Mouse (Mus musculus): ENCODE results near the gene Macc1. TPM values are rescaled to one million over a fixed set of nuclear protein-coding genes. Genes with fewer than 3 reads are reported as not detected.
"Not testable (repeated sequence)": the region's sequence is repeated elsewhere in the genome, so short reads cannot be mapped to it uniquely, and the experiment has no call there.

Macc1 gene
- polyA plus RNA-seq, 1 experiment from 2014 or later = 0.77 TPM

- H3K27me3 ChIP-seq (replicated peaks; ENCODE audit: low read depth, poor library complexity, severe bottlenecking) = no peaks in the 10 kb centered on the region; the same call in 1 of the 2 replicates
- H3K27ac ChIP-seq (replicated peaks) = no peak overlapping the region
- no peaks in the 10 kb centered on the region for H3K4me1 ChIP-seq
- no peaks in the 10 kb centered on the region for H3K36me3 ChIP-seq (replicated peaks)
- no peak for DNase-seq (ENCODE audit: low spot score)
- no peaks in the 10 kb centered on the region for H3K9me3 ChIP-seq
- no peak overlapping the region for H3K4me3 ChIP-seq
Measured at GRCm38 (mm10) chr12:119333376-119333775, 19.3 kb downstream of the Macc1 start.

DNA sequence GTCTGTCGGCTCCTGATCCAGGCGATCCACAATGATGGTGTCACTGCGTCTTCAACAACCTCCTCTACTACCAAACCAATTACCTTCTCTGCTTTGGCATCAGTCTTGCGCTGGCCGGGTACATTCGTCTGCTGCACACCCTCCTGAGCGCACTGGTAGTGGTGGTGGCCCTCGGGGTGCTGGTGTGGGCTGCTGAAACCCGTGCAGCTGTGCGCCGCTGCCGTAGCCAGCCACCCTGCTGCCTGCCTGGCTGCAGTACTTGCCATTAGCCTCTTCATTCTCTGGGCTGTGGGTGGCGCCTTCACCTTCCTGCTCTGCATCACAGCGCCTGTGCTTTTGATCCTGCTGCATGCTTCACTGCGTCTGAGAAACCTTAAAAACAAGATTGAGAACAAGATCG, 38.5 kb downstream of the Macc1 start:
- peak; percentile 12 for DNase-seq (ENCODE audit: low spot score)
- H3K4me3 ChIP-seq; H3K4me1 ChIP-seq; H3K9me3 ChIP-seq; H3K36me3 ChIP-seq (replicated peaks); H3K27me3 ChIP-seq (replicated peaks; ENCODE audit: low read depth, poor library complexity, severe bottlenecking); H3K27ac ChIP-seq (replicated peaks): not testable (repeated sequence)
- 38% methylated on average over 16 of the region's 16 CpGs for WGBS

- Histone ChIP-seq H3K27me3 (replicated peaks; ENCODE audit: low read depth, poor library complexity, severe bottlenecking) (no peaks in the 10 kb centered on the region), H3K36me3 (replicated peaks) (no peaks in the 10 kb centered on the region), H3K9me3 (no peaks in the 10 kb centered on the region), H3K4me1 (0 out of 2 replicates have a peak, but pooled peaks cover 7% of the 10 kb centered on the region), H3K27ac (replicated peaks) (no peak overlapping the region), H3K4me3 (no peak overlapping the region)
- WGBS = 52% methylated on average over 7 of the region's 7 CpGs
- DNase-seq (ENCODE audit: low spot score) = peak; percentile 7
Measured at GRCm38 (mm10) chr12:119357418-119358241, 43.6 kb downstream of the Macc1 start.

- DNase-seq (ENCODE audit: low spot score) = peak; percentile 9
- Histone ChIP-seq H3K36me3 (replicated peaks) (no peaks in the 10 kb centered on the region), H3K9me3 (no peaks in the 10 kb centered on the region), H3K27ac (replicated peaks) (no peak overlapping the region), H3K27me3 (replicated peaks; ENCODE audit: low read depth, poor library complexity, severe bottlenecking) (no peaks in the 10 kb centered on the region), H3K4me3 (no peak overlapping the region), H3K4me1 (0 out of 2 replicates have a peak, but pooled peaks cover 7% of the 10 kb centered on the region)
- 24% methylated on average over 1 of the region's 1 CpGs for WGBS
Measured at GRCm38 (mm10) chr12:119358242-119358515, 44.1 kb downstream of the Macc1 start.

GRCm38 (mm10) chr12:119365041-119365440, 51.0 kb downstream of the Macc1 start:
- 89% methylated on average over 1 of the region's 1 CpGs for WGBS
- no peak for DNase-seq (ENCODE audit: low spot score)

GRCm38 (mm10) chr12:119369832-119370231, 55.8 kb downstream of the Macc1 start:
- H3K27me3 ChIP-seq (replicated peaks; ENCODE audit: low read depth, poor library complexity, severe bottlenecking) = no peaks in the 10 kb centered on the region
- 84% methylated on average over 4 of the region's 4 CpGs for whole genome bisulfite sequencing
- no peak overlapping the region for H3K27ac ChIP-seq (replicated peaks)
- no peak overlapping the region for H3K4me3 ChIP-seq
- DNase-seq (ENCODE audit: low spot score) = no peak
- H3K4me1 ChIP-seq = no peaks in the 10 kb centered on the region
- H3K36me3 ChIP-seq (replicated peaks) = no peaks in the 10 kb centered on the region
- no peaks in the 10 kb centered on the region for H3K9me3 ChIP-seq

More at GRCm38 (mm10) chr12:119365041-119365440, 51.0 kb downstream of the Macc1 start:
- H3K27me3 ChIP-seq (replicated peaks; ENCODE audit: low read depth, poor library complexity, severe bottlenecking) = no peaks in the 10 kb centered on the region
- H3K4me1 ChIP-seq = no peaks in the 10 kb centered on the region
- H3K27ac ChIP-seq (replicated peaks) = no peak overlapping the region
- no peak overlapping the region for H3K4me3 ChIP-seq
- H3K36me3 ChIP-seq (replicated peaks) = no peaks in the 10 kb centered on the region
- H3K9me3 ChIP-seq = no peaks in the 10 kb centered on the region

GRCm38 (mm10) chr12:119372359-119372758, 58.3 kb downstream of the Macc1 start:
- Histone ChIP-seq H3K27ac (replicated peaks) (no peak overlapping the region), H3K27me3 (replicated peaks; ENCODE audit: low read depth, poor library complexity, severe bottlenecking) (no peaks in the 10 kb centered on the region), H3K36me3 (replicated peaks) (no peaks in the 10 kb centered on the region), H3K4me1 (peaks cover 6% of the 10 kb centered on the region), H3K9me3 (no peaks in the 10 kb centered on the region), H3K4me3 (no peak overlapping the region)
- no peak for DNase-seq (ENCODE audit: low spot score)
- WGBS = 70% methylated on average over 4 of the region's 4 CpGs

- Histone ChIP-seq H3K36me3 (replicated peaks) (no peaks in the 10 kb centered on the region), H3K27ac (replicated peaks) (peak overlapping the region; percentile 44)
- DNase-seq (ENCODE audit: low spot score) = peak; percentile 20
Measured at GRCm38 (mm10) chr12:119376879-119377278, 62.8 kb downstream of the Macc1 start.

GRCm38 (mm10) chr12:119381839-119382238, 67.8 kb downstream of the Macc1 start:
- H3K36me3 ChIP-seq (replicated peaks) = no peaks in the 10 kb centered on the region
- WGBS = 84% methylated on average over 1 of the region's 1 CpGs
- DNase-seq (ENCODE audit: low spot score) = no peak
- H3K4me3 ChIP-seq = no peak overlapping the region
- no peaks in the 10 kb centered on the region for H3K27me3 ChIP-seq (replicated peaks; ENCODE audit: low read depth, poor library complexity, severe bottlenecking)
- no peak overlapping the region for H3K27ac ChIP-seq (replicated peaks)
- peaks cover 2% of the 10 kb centered on the region for H3K4me1 ChIP-seq
- no peaks in the 10 kb centered on the region for H3K9me3 ChIP-seq

More at GRCm38 (mm10) chr12:119376879-119377278, 62.8 kb downstream of the Macc1 start:
- no peaks in the 10 kb centered on the region for H3K27me3 ChIP-seq (replicated peaks; ENCODE audit: low read depth, poor library complexity, severe bottlenecking)
- H3K9me3 ChIP-seq = no peaks in the 10 kb centered on the region
- H3K4me3 ChIP-seq = no peak overlapping the region
- H3K4me1 ChIP-seq = peaks cover 6% of the 10 kb centered on the region

DNA sequence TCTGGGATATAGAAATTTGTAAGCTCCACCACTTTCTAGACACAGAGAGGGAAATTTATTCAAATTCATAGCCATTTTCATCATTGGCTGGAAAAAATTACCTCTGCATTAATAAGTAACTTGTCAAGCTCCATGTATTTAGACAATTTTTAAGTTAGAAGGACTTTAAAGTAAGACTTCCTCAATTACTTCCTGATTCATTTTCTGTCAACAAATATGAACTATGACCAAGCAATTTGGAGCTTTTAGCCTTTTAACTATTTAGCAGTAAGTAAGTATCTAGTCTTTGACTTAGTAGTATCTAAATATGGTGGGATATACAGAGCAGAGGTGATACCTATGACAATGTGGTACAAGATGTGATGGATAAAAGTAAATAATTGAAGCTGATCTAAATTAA, 72.2 kb downstream of the Macc1 start:
- no peaks in the 10 kb centered on the region for H3K27me3 ChIP-seq (replicated peaks; ENCODE audit: low read depth, poor library complexity, severe bottlenecking)
- no peaks in the 10 kb centered on the region for H3K9me3 ChIP-seq
- no peak overlapping the region for H3K4me3 ChIP-seq
- H3K36me3 ChIP-seq (replicated peaks) = no peaks in the 10 kb centered on the region
- no peak for DNase-seq (ENCODE audit: low spot score)
- H3K27ac ChIP-seq (replicated peaks) = no peak overlapping the region
- no peaks in the 10 kb centered on the region for H3K4me1 ChIP-seq

- H3K36me3 ChIP-seq (replicated peaks) = no peaks in the 10 kb centered on the region
- H3K27me3 ChIP-seq (replicated peaks; ENCODE audit: low read depth, poor library complexity, severe bottlenecking) = no peaks in the 10 kb centered on the region
- no peak overlapping the region for H3K4me3 ChIP-seq
- H3K27ac ChIP-seq (replicated peaks) = no peak overlapping the region
- no peaks in the 10 kb centered on the region for H3K9me3 ChIP-seq
- 69% methylated on average over 2 of the region's 2 CpGs for WGBS
- H3K4me1 ChIP-seq = no peaks in the 10 kb centered on the region
- no peak for DNase-seq (ENCODE audit: low spot score)
Measured at GRCm38 (mm10) chr12:119386650-119387049, 72.6 kb downstream of the Macc1 start.

- Histone ChIP-seq H3K4me3 (no peak overlapping the region), H3K27ac (replicated peaks) (no peak overlapping the region), H3K4me1 (no peaks in the 10 kb centered on the region), H3K36me3 (replicated peaks) (no peaks in the 10 kb centered on the region), H3K27me3 (replicated peaks; ENCODE audit: low read depth, poor library complexity, severe bottlenecking) (no peaks in the 10 kb centered on the region), H3K9me3 (no peaks in the 10 kb centered on the region)
- 80% methylated on average over 2 of the region's 2 CpGs for WGBS
- no peak for DNase-seq (ENCODE audit: low spot score)
Measured at GRCm38 (mm10) chr12:119387925-119388324, 73.9 kb downstream of the Macc1 start.

DNA sequence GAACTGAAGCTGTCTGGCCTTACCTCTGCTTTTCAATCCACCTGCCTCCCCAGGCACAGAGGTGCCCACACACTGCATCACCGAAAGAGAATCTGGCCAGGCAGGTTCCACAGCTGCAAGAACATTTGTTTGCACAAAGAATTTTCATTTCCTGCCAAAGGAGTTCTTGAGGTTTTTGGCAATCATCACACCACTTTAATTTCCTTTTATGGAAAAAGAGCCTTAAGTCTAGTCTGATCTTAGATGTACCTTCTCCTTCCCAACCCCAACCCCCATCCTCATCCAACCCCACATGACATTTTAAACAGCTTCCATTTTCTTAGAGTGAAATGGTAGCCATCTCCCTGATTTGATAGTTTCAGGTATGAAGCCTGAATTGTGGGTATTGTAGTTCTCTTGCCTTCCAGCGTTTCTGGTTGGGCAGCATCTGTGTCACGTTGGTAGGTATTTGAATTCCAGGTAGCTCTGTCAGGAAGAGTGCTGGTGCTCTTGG, 76.2 kb downstream of the Macc1 start:
- no peaks in the 10 kb centered on the region for H3K9me3 ChIP-seq
- no peaks in the 10 kb centered on the region for H3K4me1 ChIP-seq
- H3K4me3 ChIP-seq = no peak overlapping the region
- no peaks in the 10 kb centered on the region for H3K36me3 ChIP-seq (replicated peaks)
- peak; percentile 16 for DNase-seq (ENCODE audit: low spot score)
- no peak overlapping the region for H3K27ac ChIP-seq (replicated peaks)
- no peaks in the 10 kb centered on the region for H3K27me3 ChIP-seq (replicated peaks; ENCODE audit: low read depth, poor library complexity, severe bottlenecking)
- 60% methylated on average over 3 of the region's 3 CpGs for WGBS
